Mouse (Mus musculus) limb, embryonic 11.5 days (tissue): Measurements from ENCODE around the gene Lix1. TPM values are rescaled to one million over a fixed set of nuclear protein-coding genes. Genes with fewer than 3 reads are reported as not detected.

ENCODE experiments used
- ATAC-seq: fragments of 200-750 bp; cut with Nextera tagmentation; 2 replicates; pipeline ENCODE4 v1.8.0; 2017; ENCODE audit warnings: low read depth; ENCODE audit not compliant: insufficient number of reproducible peaks, low FRiP score, low TSS enrichment
- DNase-seq: peaks from one replicate; pipeline ENCODE4 v3.0.0-alpha.2; 2015; ENCODE audit warnings: low spot score
- H3K27ac ChIP-seq: fragments of 300-500 bp; sonication (generic); replicated peaks from 2 replicates; pipeline ENCODE4 v1.5.1; 2014; ENCODE audit warnings: low read depth, mild to moderate bottlenecking, low read length
- H3K27me3 ChIP-seq: fragments of 300-500 bp; sonication (generic); 2 replicates; pipeline ENCODE4 v1.6.1; 2014; ENCODE audit warnings: mild to moderate bottlenecking, low read length, mixed read lengths; ENCODE audit not compliant: control insufficient read depth, insufficient read depth
- H3K36me3 ChIP-seq: fragments of 300-500 bp; sonication (generic); 2 replicates; pipeline ENCODE4 v1.6.1; 2014; ENCODE audit warnings: mild to moderate bottlenecking, low read length, moderate library complexity, mixed read lengths; ENCODE audit not compliant: control insufficient read depth, insufficient read depth
- H3K4me1 ChIP-seq: fragments of 300-500 bp; sonication (generic); 2 replicates; pipeline ENCODE4 v1.6.1; 2014; ENCODE audit warnings: low read length, mixed read lengths; ENCODE audit not compliant: control insufficient read depth, insufficient read depth
- H3K4me2 ChIP-seq: fragments of 300-500 bp; sonication (generic); 2 replicates; pipeline ENCODE4 v1.6.1; 2014; ENCODE audit warnings: low read depth, mild to moderate bottlenecking, moderate library complexity; ENCODE audit not compliant: severe bottlenecking
- H3K4me3 ChIP-seq: fragments of 300-500 bp; sonication (generic); 2 replicates; pipeline ENCODE4 v1.5.1; 2014; ENCODE audit warnings: low read depth, low read length
- H3K9ac ChIP-seq: fragments of 300-500 bp; sonication (generic); 2 replicates; pipeline ENCODE4 v1.6.1; 2014; ENCODE audit warnings: mild to moderate bottlenecking, low read length
- H3K9me3 ChIP-seq: fragments of 300-500 bp; sonication (generic); 2 replicates; pipeline ENCODE4 v1.6.1; 2016; ENCODE audit warnings: low read length; ENCODE audit not compliant: control insufficient read depth
- WGBS: fragments of 180-500 bp; shearing (Covaris S2); extraction: QIAGEN DNeasy Blood & Tissue Kit; methylation state at CpG from one replicate; pipeline ENCODE4 v1.1.7; 2014; 5-methylcytosine and 5-hydroxymethylcytosine counted together
- polyA plus RNA-seq: library from polyadenylated mRNA; unstranded; fragments of >200 nt; fragmentation: Nextera tagmentation; extraction: Ambion mirVana; gene quantifications from 2 replicates; pipeline ENCODE4 v1.2.1, GENCODE M21; 2014

Lix1 gene
- polyA plus RNA-seq, 1 experiment from 2014 or later: 98.9 TPM

GRCm38 (mm10) chr17:17447821-17448220, 45.3 kb downstream of the Lix1 start:
- H3K4me1 ChIP-seq: peaks cover 5% of the 10 kb centered on the region; the same call in 1 of the 2 replicates
- H3K9me3 ChIP-seq: no peaks in the 10 kb centered on the region
- H3K9ac ChIP-seq: no peak overlapping the region
- DNase-seq (peak; percentile 16), ATAC-seq (no peak)
- H3K36me3 ChIP-seq: no peaks in the 10 kb centered on the region
- 58% methylated on average over 5 of the region's 5 CpGs for WGBS
- H3K27ac ChIP-seq: no peak overlapping the region; the same call in 1 of the 2 replicates
- no peaks in the 10 kb centered on the region for H3K27me3 ChIP-seq
- H3K4me2 ChIP-seq: no peak overlapping the region
- H3K4me3 ChIP-seq: no peak overlapping the region

- H3K4me2 ChIP-seq: peak overlapping the region; percentile 33; the same call in 1 of the 2 replicates
- H3K9ac ChIP-seq: peak overlapping the region; percentile 34; the same call in 1 of the 2 replicates
- peak; percentile 64 for DNase-seq
- H3K9me3 ChIP-seq: no peaks in the 10 kb centered on the region
- peak; percentile 69 for ATAC-seq
- H3K36me3 ChIP-seq: no peaks in the 10 kb centered on the region
- peak overlapping the region; percentile 72 for H3K27ac ChIP-seq
- WGBS: 6% methylated on average over 17 of the region's 17 CpGs
- H3K4me3 ChIP-seq: no peak overlapping the region
- no peaks in the 10 kb centered on the region for H3K27me3 ChIP-seq
- peaks cover 5% of the 10 kb centered on the region; the same call in 1 of the 2 replicates for H3K4me1 ChIP-seq
Observed at GRCm38 (mm10) chr17:17448737-17449440, 46.4 kb downstream of the Lix1 start.

GRCm38 (mm10) chr17:17449441-17449770, 46.9 kb downstream of the Lix1 start:
- ATAC-seq: no peak
- Histone ChIP-seq H3K4me1 (peaks cover 5% of the 10 kb centered on the region; the same call in 1 of the 2 replicates), H3K9me3 (no peaks in the 10 kb centered on the region), H3K9ac (no peak overlapping the region), H3K4me3 (no peak overlapping the region), H3K27ac (0 out of 2 replicates have a peak overlapping the region, but pooled peaks have one; percentile 72), H3K4me2 (no peak overlapping the region), H3K27me3 (no peaks in the 10 kb centered on the region), H3K36me3 (no peaks in the 10 kb centered on the region)
- DNase-seq: no peak
- WGBS: 19% methylated on average over 5 of the region's 5 CpGs

DNA sequence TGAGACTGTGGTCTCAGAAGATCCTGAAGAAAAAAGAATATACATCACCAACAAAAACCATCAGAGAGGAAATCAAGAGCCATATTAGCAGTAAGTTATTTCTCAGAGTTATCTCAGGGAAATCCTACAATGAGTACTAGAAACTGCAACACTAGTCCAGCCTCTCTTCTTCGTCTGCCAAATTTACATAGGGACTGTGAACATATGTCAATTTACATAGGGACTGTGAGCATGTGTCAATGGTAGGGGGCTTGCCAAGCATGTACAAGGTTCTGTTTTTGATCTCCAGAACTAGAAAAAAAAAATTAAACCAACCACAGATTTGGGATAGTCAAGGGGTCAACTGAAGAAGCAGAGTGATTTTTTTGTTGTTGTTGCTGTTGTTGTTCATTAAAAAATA, 48.6 kb downstream of the Lix1 start:
- no peak overlapping the region for H3K9ac ChIP-seq

GRCm38 (mm10) chr17:17452617-17453016, 50.1 kb downstream of the Lix1 start:
- H3K36me3 ChIP-seq: no peaks in the 10 kb centered on the region
- no peak overlapping the region for H3K27ac ChIP-seq
- ATAC-seq (no peak), DNase-seq (no peak)
- no peaks in the 10 kb centered on the region for H3K9me3 ChIP-seq
- no peak overlapping the region for H3K9ac ChIP-seq
- H3K27me3 ChIP-seq: no peaks in the 10 kb centered on the region
- peaks cover 5% of the 10 kb centered on the region; the same call in 1 of the 2 replicates for H3K4me1 ChIP-seq
- WGBS: 97% methylated on average over 3 of the region's 3 CpGs
- H3K4me3 ChIP-seq: no peak overlapping the region
- H3K4me2 ChIP-seq: no peak overlapping the region

More for the DNA sequence above, 48.6 kb downstream of the Lix1 start:
- Histone ChIP-seq H3K27me3 (no peaks in the 10 kb centered on the region), H3K9me3 (no peaks in the 10 kb centered on the region), H3K4me1 (peaks cover 5% of the 10 kb centered on the region; the same call in 1 of the 2 replicates), H3K27ac (no peak overlapping the region), H3K4me3 (no peak overlapping the region), H3K36me3 (no peaks in the 10 kb centered on the region), H3K4me2 (no peak overlapping the region)
- ATAC-seq (no peak), DNase-seq (no peak)
- 85% methylated on average over 1 of the region's 1 CpGs for WGBS

DNA sequence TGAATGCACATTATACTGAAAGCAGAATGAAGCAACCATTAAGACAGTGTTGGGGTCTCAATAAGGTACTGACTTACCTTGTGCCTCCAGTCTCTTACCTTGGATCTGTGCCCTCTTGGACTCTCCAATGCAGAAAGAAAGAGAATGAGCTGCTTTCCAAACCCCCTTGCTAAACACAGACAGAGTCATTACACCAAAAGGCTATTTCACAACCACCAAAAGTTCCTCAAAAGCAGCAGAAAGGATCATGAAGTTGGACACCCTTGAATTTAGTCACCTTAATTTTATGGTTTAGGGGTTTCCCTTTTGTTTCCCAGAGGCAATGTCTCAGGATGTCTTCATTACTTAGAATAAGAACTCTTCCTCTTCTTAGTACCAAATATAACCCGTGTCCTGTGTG, 52.1 kb downstream of the Lix1 start:
- H3K9ac ChIP-seq: no peak overlapping the region
- no peak overlapping the region for H3K4me3 ChIP-seq
- no peak overlapping the region for H3K27ac ChIP-seq
- peaks cover 2% of the 10 kb centered on the region; the same call in 1 of the 2 replicates for H3K36me3 ChIP-seq
- DNase-seq: peak; percentile 2
- ATAC-seq: no peak
- H3K4me2 ChIP-seq: no peak overlapping the region
- 79% methylated on average over 1 of the region's 1 CpGs for WGBS
- no peaks in the 10 kb centered on the region for H3K27me3 ChIP-seq
- no peaks in the 10 kb centered on the region for H3K9me3 ChIP-seq
- H3K4me1 ChIP-seq: 0 out of 2 replicates have a peak, but pooled peaks cover under 1% of the 10 kb centered on the region

- H3K9me3 ChIP-seq: no peaks in the 10 kb centered on the region
- 32% methylated on average over 2 of the region's 2 CpGs for WGBS
- no peak for ATAC-seq
- peak overlapping the region; percentile 52; the same call in 1 of the 2 replicates for H3K27ac ChIP-seq
- no peak overlapping the region for H3K4me2 ChIP-seq
- no peak overlapping the region for H3K4me3 ChIP-seq
- H3K27me3 ChIP-seq: no peaks in the 10 kb centered on the region
- DNase-seq: no peak
- peaks cover 9% of the 10 kb centered on the region for H3K4me1 ChIP-seq
- no peaks in the 10 kb centered on the region for H3K36me3 ChIP-seq
- H3K9ac ChIP-seq: no peak overlapping the region
Observed at GRCm38 (mm10) chr17:17485789-17486188, 83.3 kb downstream of the Lix1 start.

- Histone ChIP-seq H3K27me3 (no peaks in the 10 kb centered on the region), H3K4me1 (peaks cover 12% of the 10 kb centered on the region), H3K36me3 (no peaks in the 10 kb centered on the region), H3K9ac (peak overlapping the region; percentile 43; the same call in 1 of the 2 replicates), H3K4me3 (no peak overlapping the region), H3K4me2 (peak overlapping the region; percentile 34; the same call in 1 of the 2 replicates), H3K27ac (peak overlapping the region; percentile 90), H3K9me3 (no peaks in the 10 kb centered on the region; the same call in 1 of the 2 replicates)
- 7% methylated on average over 15 of the region's 15 CpGs for WGBS
- ATAC-seq: peak; percentile 94
- DNase-seq: peak; percentile 83
Observed at GRCm38 (mm10) chr17:17490820-17491621, 88.5 kb downstream of the Lix1 start.
